Mouse (Mus musculus) common myeloid progenitor, adult 5-6 weeks (primary cell): ENCODE results near the gene Irf2bp2. TPM values are rescaled to one million over a fixed set of nuclear protein-coding genes. Genes with fewer than 3 reads are reported as not detected.

ENCODE experiments used
- ATAC-seq: replicated peaks from 2 replicates; pipeline ENCODE4 v1.8.0; 2016; ENCODE audit warnings: low read depth, mild to moderate bottlenecking, moderate TSS enrichment, inconsistent platforms; ENCODE audit not compliant: poor library complexity, severe bottlenecking
- total RNA-seq: library from RNA; stranded (forward); fragments of 200-1000, 187-1606 nt; gene quantifications from 2 replicates; pipeline ENCODE4 v1.2.3, GENCODE M21; 2017

The Irf2bp2 gene
- total RNA-seq, 1 experiment from 2014 or later: 85.4 TPM

- ATAC-seq: no peak
These were observed 50.4 kb downstream of the Irf2bp2 start for GRCm38 (mm10) chr8:126543407-126543806.

DNA sequence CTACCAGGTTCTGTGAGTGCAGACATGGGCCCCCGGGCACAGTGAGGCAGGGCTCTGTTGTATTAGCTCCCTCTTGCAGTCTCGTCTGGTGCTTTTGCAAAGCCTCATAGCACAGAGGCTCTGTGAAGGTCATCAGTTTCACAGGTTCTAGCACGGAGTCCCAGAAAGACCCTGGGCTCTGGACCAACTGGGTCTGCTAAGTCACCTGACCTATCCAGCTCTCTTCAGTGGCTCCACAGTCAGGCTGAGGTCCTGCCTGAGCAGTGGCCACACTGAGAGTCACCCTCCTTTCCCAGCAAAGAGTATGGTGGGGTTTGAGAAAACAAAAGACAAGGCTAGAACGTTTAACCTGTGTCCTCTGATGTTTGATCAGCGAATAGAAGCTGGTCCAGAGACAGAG is 51.0 kb downstream of the Irf2bp2 start:
- no peak for ATAC-seq

- ATAC-seq: peak; percentile 27; the same call in 1 of the 2 replicates
These were observed 51.6 kb downstream of the Irf2bp2 start for GRCm38 (mm10) chr8:126542090-126542689.

- ATAC-seq: no peak
These were observed 53.5 kb downstream of the Irf2bp2 start for GRCm38 (mm10) chr8:126540298-126540697.

GRCm38 (mm10) chr8:126539355-126540093 is 54.3 kb downstream of the Irf2bp2 start:
- no peak for ATAC-seq

- no peak for ATAC-seq
These were observed 55.0 kb downstream of the Irf2bp2 start for GRCm38 (mm10) chr8:126538648-126539354.

Other genes with a start within 250 kb of the Irf2bp2 start
- gene Coa6, start 171.5 kb downstream of the Irf2bp2 start, total RNA-seq: 25.9 and 52.0 TPM in 2 replicates
- gene Tarbp1, start 118.9 kb downstream of the Irf2bp2 start, total RNA-seq: 12.4 and 16.4 TPM in 2 replicates